Mouse (Mus musculus): ENCODE data around the gene Ece2. TPM values are rescaled to one million over a fixed set of nuclear protein-coding genes. Genes with fewer than 3 reads are reported as not detected.

Gene Ece2
- polyA plus RNA-seq, 2 experiments, result 0.04 to 0.08 TPM

DNA sequence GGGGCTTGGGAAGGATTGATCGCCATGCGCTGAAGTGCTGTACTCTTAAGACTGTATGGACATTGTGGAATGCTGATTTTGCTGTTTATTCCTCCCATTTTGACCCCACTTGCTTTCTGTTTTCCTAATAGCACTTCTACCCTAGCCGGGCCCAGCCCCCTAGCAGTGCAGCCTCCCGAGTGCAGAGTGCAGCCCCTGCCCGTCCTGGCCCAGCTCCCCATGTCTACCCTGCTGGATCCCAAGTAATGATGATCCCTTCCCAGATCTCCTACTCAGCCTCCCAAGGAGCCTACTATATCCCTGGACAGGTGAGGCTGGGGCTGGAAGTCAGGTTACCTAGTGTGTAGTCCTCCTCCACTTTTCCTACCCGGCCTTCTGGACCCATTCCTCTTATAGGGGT lies 45.6 kb downstream of the Ece2 start:
- Histone ChIP-seq H3K27ac (no peak overlapping the region), H3K9me3 (ENCODE audit: control insufficient read depth, low read length) (no peaks in the 10 kb centered on the region), H3K4me3 (ENCODE audit: insufficient read depth in 1 of 2, low read depth in 2 of 2, low read length in 2 of 2) (no peak overlapping the region), H3K4me2 (ENCODE audit: low read depth) (peak overlapping the region; percentile 77), H3K9ac (replicated peaks) (no peak overlapping the region; the same call in 1 of the 2 replicates), H3K27me3 (ENCODE audit: control insufficient read depth, insufficient read depth, low read length) (no peaks in the 10 kb centered on the region), H3K36me3 (replicated peaks; ENCODE audit: control insufficient read depth, insufficient read depth, low read depth) (peaks cover 56% of the 10 kb centered on the region), H3K4me1 (replicated peaks; ENCODE audit: control insufficient read depth in 2 of 2, insufficient read depth in 2 of 2, low read length in 1 of 2) (peaks cover 19 to 30% of the 10 kb centered on the region in 2 experiments)
- ATAC-seq (ENCODE audit: insufficient read depth) (no peak), DNase-seq (ENCODE audit: low read depth in 3 of 3, low spot score in 3 of 3) (no peak)
- WGBS (ENCODE audit: insufficient replicate concordance), result 86% methylated on average over 6 of the region's 6 CpGs
- TF ChIP-seq EP300 (IDR thresholded peaks at IDR 0.05; ENCODE audit: low read depth) (no peak), CTCF (IDR thresholded peaks at IDR 0.05; ENCODE audit: low read depth) (no peak)

DNA sequence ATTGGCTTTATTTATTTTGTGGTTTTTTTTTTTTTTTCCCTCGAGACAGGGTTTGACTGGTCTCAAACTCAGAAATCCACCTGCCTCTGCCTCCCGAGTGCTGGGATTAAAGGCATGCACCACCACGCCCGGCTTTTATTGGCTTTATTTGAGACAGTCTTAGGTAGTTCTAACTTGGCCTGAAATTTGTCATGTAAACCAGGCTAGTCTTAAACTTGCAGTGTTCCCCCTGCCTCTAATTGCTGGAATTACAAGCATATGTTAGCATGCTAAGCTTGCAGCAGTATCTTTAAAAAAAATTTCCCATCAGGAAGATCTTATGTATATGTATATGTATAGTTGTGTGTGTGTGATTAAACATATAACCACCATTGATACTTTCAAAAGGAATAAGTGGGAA lies 47.1 kb downstream of the Ece2 start:
- 75% methylated on average over 4 of the region's 4 CpGs for WGBS (ENCODE audit: insufficient replicate concordance)
- peaks cover 71% of the 10 kb centered on the region for H3K36me3 ChIP-seq (replicated peaks; ENCODE audit: control insufficient read depth, insufficient read depth, low read depth)
- H3K4me3 ChIP-seq (ENCODE audit: insufficient read depth in 1 of 2, low read depth in 2 of 2, low read length in 2 of 2), result no peak overlapping the region
- no peak overlapping the region for H3K4me2 ChIP-seq (ENCODE audit: low read depth)
- ATAC-seq (ENCODE audit: insufficient read depth), result no peak
- H3K27me3 ChIP-seq (ENCODE audit: control insufficient read depth, insufficient read depth, low read length), result no peaks in the 10 kb centered on the region
- H3K4me1 ChIP-seq (replicated peaks; ENCODE audit: control insufficient read depth in 2 of 2, insufficient read depth in 2 of 2, low read length in 1 of 2), result peaks cover 19 to 30% of the 10 kb centered on the region in 2 experiments
- no peaks in the 10 kb centered on the region for H3K9me3 ChIP-seq (ENCODE audit: control insufficient read depth, low read length)
- no peak overlapping the region for H3K9ac ChIP-seq (replicated peaks)
- no peak overlapping the region for H3K27ac ChIP-seq
- TF ChIP-seq EP300 (IDR thresholded peaks at IDR 0.05; ENCODE audit: low read depth) (no peak), CTCF (IDR thresholded peaks at IDR 0.05; ENCODE audit: low read depth) (no peak)
- no peak for DNase-seq (ENCODE audit: low read depth in 3 of 3, low spot score in 3 of 3)

DNA sequence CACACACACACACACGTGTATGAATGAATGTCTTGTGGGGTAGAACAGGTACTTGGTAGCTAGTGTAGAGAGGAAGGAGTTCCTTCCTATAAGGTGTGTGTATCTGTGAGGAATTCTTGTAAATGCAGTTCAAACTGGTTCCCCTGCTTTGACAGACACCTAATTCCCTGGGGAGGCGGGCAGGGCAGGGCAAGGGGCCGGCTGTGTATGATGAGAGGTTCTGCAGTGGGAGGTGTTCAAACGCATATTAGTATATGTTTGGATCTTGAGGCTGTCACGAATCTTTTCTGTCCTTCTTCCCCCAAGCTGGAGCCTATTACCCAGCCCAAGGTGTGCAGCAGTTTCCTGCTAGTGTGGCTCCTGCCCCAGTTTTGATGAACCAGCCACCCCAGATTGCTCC lies 47.8 kb downstream of the Ece2 start:
- Histone ChIP-seq H3K4me3 (ENCODE audit: insufficient read depth in 1 of 2, low read depth in 2 of 2, low read length in 2 of 2) (no peak overlapping the region), H3K4me2 (ENCODE audit: low read depth) (peak overlapping the region; percentile 25), H3K27me3 (ENCODE audit: control insufficient read depth, insufficient read depth, low read length) (no peaks in the 10 kb centered on the region), H3K36me3 (replicated peaks; ENCODE audit: control insufficient read depth, insufficient read depth, low read depth) (peaks cover 78% of the 10 kb centered on the region), H3K27ac (peak overlapping the region; percentile 5), H3K9ac (replicated peaks) (no peak overlapping the region), H3K4me1 (replicated peaks; ENCODE audit: control insufficient read depth in 2 of 2, insufficient read depth in 2 of 2, low read length in 1 of 2) (peaks cover 14 to 26% of the 10 kb centered on the region in 2 experiments), H3K9me3 (ENCODE audit: control insufficient read depth, low read length) (no peaks in the 10 kb centered on the region)
- TF ChIP-seq EP300 (IDR thresholded peaks at IDR 0.05; ENCODE audit: low read depth) (no peak), CTCF (IDR thresholded peaks at IDR 0.05; ENCODE audit: low read depth) (no peak)
- WGBS (ENCODE audit: insufficient replicate concordance), result 75% methylated on average over 5 of the region's 5 CpGs
- DNase-seq (ENCODE audit: low read depth in 3 of 3, low spot score in 3 of 3) (no peak), ATAC-seq (ENCODE audit: insufficient read depth) (no peak)

DNA sequence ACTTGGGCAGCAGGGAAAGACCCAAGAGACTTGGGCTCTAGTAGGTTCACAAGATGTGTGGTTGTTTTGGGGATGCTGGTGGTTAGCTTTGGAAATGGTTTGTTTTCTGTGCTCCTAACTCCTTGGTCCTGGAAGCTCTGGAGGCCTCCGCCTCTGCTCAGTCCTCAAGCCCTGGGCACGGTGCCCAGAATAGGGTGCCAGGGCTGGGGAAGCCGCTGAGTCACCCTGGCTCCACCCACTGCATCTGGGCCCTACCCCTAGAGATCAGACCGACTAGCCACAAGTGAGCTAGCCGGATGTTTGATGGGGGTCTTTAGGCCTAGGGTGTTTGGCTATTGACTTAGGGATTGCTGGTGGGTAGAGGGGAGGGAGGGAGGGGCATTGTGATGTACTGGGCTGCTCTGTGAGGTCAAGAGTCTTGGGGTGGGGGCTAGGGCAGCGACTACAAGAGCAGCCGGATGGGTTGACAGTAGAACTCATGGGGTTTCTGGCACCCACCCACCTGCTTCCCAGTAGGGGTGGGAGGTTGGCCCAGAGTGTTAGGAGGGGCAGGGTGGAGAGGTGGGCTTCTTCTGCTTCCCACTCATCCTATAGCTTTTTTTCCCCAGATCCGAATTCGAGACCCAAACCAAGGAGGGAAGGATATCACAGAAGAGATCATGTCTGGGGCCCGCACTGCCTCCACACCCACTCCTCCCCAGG lies 48.5 kb downstream of the Ece2 start:
- Histone ChIP-seq H3K4me2 (ENCODE audit: low read depth) (peak overlapping the region; percentile 25), H3K9me3 (ENCODE audit: control insufficient read depth, low read length) (no peaks in the 10 kb centered on the region), H3K36me3 (replicated peaks; ENCODE audit: control insufficient read depth, insufficient read depth, low read depth) (peaks cover 85% of the 10 kb centered on the region), H3K4me3 (ENCODE audit: insufficient read depth in 1 of 2, low read depth in 2 of 2, low read length in 2 of 2) (no peak overlapping the region), H3K27ac (peak overlapping the region; percentile 5), H3K27me3 (ENCODE audit: control insufficient read depth, insufficient read depth, low read length) (no peaks in the 10 kb centered on the region), H3K4me1 (replicated peaks; ENCODE audit: control insufficient read depth in 2 of 2, insufficient read depth in 2 of 2, low read length in 1 of 2) (peaks cover 14 to 26% of the 10 kb centered on the region in 2 experiments), H3K9ac (replicated peaks) (no peak overlapping the region)
- ATAC-seq (ENCODE audit: insufficient read depth) (peak; percentile 44; the same call in 1 of the 2 replicates), DNase-seq (ENCODE audit: low read depth in 3 of 3, low spot score in 3 of 3) (no peak)
- TF ChIP-seq CTCF (IDR thresholded peaks at IDR 0.05; ENCODE audit: low read depth) (no peak), EP300 (IDR thresholded peaks at IDR 0.05; ENCODE audit: low read depth) (no peak)
- WGBS (ENCODE audit: insufficient replicate concordance), result 61% methylated on average over 10 of the region's 10 CpGs

DNA sequence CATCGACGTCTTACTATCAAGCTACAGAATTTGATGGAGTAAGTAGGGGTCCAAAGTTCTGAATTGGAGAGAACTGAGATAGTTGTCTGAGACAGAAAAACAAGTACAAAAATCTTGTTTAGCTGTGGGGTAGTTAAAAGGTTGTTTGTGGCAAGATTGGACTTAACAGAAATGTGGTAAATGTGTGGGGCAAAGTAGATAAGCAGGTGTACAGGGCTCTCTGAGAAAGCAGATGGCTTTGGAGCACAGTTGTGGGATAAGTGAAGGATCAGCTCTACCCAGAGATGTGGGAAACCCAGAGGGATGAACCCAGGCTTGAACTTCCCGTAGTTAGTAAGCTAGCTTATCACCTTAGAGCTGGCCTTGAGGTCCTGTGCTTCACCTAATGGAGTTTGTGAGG lies 61.1 kb downstream of the Ece2 start:
- Histone ChIP-seq H3K9ac (replicated peaks) (no peak overlapping the region), H3K36me3 (replicated peaks; ENCODE audit: control insufficient read depth, insufficient read depth, low read depth) (peaks cover 56% of the 10 kb centered on the region)

More for the DNA sequence above, 61.1 kb downstream of the Ece2 start:
- Histone ChIP-seq H3K27me3 (ENCODE audit: control insufficient read depth, insufficient read depth, low read length) (peaks cover 19% of the 10 kb centered on the region), H3K27ac (no peak overlapping the region), H3K4me1 (replicated peaks; ENCODE audit: control insufficient read depth in 2 of 2, insufficient read depth in 2 of 2, low read length in 1 of 2) (peaks cover 3 to 6% of the 10 kb centered on the region in 2 experiments), H3K9me3 (ENCODE audit: control insufficient read depth, low read length) (no peaks in the 10 kb centered on the region), H3K4me2 (ENCODE audit: low read depth) (no peak overlapping the region), H3K4me3 (ENCODE audit: insufficient read depth in 1 of 2, low read depth in 2 of 2, low read length in 2 of 2) (no peak overlapping the region)
- WGBS (ENCODE audit: insufficient replicate concordance), result 48% methylated on average over 3 of the region's 3 CpGs
- no peak for DNase-seq (ENCODE audit: low read depth in 3 of 3, low spot score in 3 of 3)
- TF ChIP-seq CTCF (IDR thresholded peaks at IDR 0.05; ENCODE audit: low read depth) (no peak), EP300 (IDR thresholded peaks at IDR 0.05; ENCODE audit: low read depth) (0 out of 2 replicates have a peak, but pooled peaks have one; percentile 36)
- no peak for ATAC-seq (ENCODE audit: insufficient read depth)
